Mouse (Mus musculus) heart, embryonic 15.5 days (tissue): ENCODE results near the gene Fam166a. TPM values are rescaled to one million over a fixed set of nuclear protein-coding genes. Genes with fewer than 3 reads are reported as not detected.
"Not testable (repeated sequence)": the region's sequence is repeated elsewhere in the genome, so short reads cannot be mapped to it uniquely, and the experiment has no call there.

Experiments used
- ATAC-seq: fragments of 200-750 bp; cut with Nextera tagmentation; replicated peaks from 2 replicates; pipeline ENCODE4 v1.8.0; 2017; ENCODE audit warnings: low read depth, moderate TSS enrichment; ENCODE audit not compliant: insufficient number of reproducible peaks, insufficient read depth, low FRiP score
- H3K27ac ChIP-seq: fragments of 300-500 bp; sonication (generic); 2 replicates; pipeline ENCODE4 v1.5.1; 2015; ENCODE audit warnings: mild to moderate bottlenecking, inconsistent platforms
- H3K27me3 ChIP-seq: fragments of 300-500 bp; sonication (generic); 2 replicates; pipeline ENCODE4 v1.6.1; 2015; ENCODE audit warnings: inconsistent platforms
- H3K36me3 ChIP-seq: fragments of 300-500 bp; sonication (generic); 2 replicates; pipeline ENCODE4 v1.6.1; 2015; ENCODE audit warnings: mild to moderate bottlenecking, inconsistent platforms
- H3K4me1 ChIP-seq: fragments of 300-500 bp; sonication (generic); replicated peaks from 2 replicates; pipeline ENCODE4 v1.6.1; 2015; ENCODE audit warnings: inconsistent platforms
- H3K4me2 ChIP-seq: fragments of 300-500 bp; sonication (generic); 2 replicates; pipeline ENCODE4 v1.6.1; 2015; ENCODE audit warnings: inconsistent platforms, mild to moderate bottlenecking, moderate library complexity
- H3K4me3 ChIP-seq: fragments of 300-500 bp; sonication (generic); 2 replicates; pipeline ENCODE4 v1.5.1; 2015; ENCODE audit warnings: mild to moderate bottlenecking, inconsistent platforms
- H3K9ac ChIP-seq: fragments of 300-500 bp; sonication (generic); 2 replicates; pipeline ENCODE4 v1.6.1; 2015; ENCODE audit warnings: mild to moderate bottlenecking, inconsistent platforms
- H3K9me3 ChIP-seq: fragments of 300-500 bp; sonication (generic); replicated peaks from 2 replicates; pipeline ENCODE4 v1.6.1; 2016; ENCODE audit warnings: inconsistent platforms
- WGBS: fragments of 180-500 bp; shearing (Covaris S2); methylation state at CpG from one replicate; pipeline ENCODE4 v1.1.7; 2015; ENCODE audit warnings: mixed read lengths; 5-methylcytosine and 5-hydroxymethylcytosine counted together
- polyA plus RNA-seq: library from polyadenylated mRNA; unstranded; fragments of >200 nt; fragmentation: Nextera tagmentation; extraction: Ambion mirVana; gene quantifications from 2 replicates; pipeline ENCODE4 v1.2.1, GENCODE M21; 2015

The Fam166a gene
- polyA plus RNA-seq, 1 experiment from 2014 or later, result 0.57 TPM

GRCm38 (mm10) chr2:25246183-25247072 lies 27.9 kb downstream of the Fam166a start, which contains the start of gene AL732309.1:
Gene AL732309.1 (minus strand): TSS chr2:25246863.
- H3K4me1 ChIP-seq, result peaks cover 14% of the 10 kb centered on the region
- no peak within 1 kb of the TSS for H3K4me3 ChIP-seq
- H3K36me3 ChIP-seq, result peaks cover 30% of the 10 kb centered on the region
- no peak within 1 kb of the TSS for H3K9ac ChIP-seq
- H3K4me2 ChIP-seq, result no peak within 1 kb of the TSS
- no peaks in the 10 kb centered on the region for H3K9me3 ChIP-seq
- ATAC-seq, result no peak
- 87% methylated on average over 10 of the region's 10 CpGs for WGBS
- H3K27ac ChIP-seq, result no peak within 1 kb of the TSS
- peaks cover 24% of the 10 kb centered on the region for H3K27me3 ChIP-seq

DNA sequence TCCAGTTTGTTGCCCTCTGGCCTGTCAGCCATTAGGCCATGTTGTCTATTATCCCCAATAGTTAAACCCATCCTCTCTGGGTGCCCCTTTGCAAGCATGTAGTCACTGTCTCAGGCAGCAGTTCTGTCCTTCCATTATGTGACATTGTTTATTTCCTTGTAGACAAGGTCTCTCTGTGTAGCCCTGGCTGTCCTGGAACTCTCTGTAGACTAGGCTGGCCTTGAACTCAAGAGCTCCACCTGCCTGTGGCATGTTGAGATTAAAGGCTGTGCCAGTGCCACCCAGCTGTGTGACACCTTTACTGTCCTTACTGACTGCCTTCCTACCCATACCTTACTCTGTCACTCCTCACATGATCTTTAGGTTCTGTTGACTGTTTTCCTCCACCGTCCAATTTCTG lies 33.8 kb downstream of the Fam166a start:
- no peak overlapping the region for H3K27ac ChIP-seq
- H3K4me2 ChIP-seq, result no peak overlapping the region
- no peak for ATAC-seq
- WGBS, result 83% methylated on average over 1 of the region's 1 CpGs
- no peak overlapping the region for H3K9ac ChIP-seq
- H3K4me1 ChIP-seq, result peaks cover 16% of the 10 kb centered on the region
- no peaks in the 10 kb centered on the region for H3K27me3 ChIP-seq
- H3K36me3 ChIP-seq, result peaks cover 42% of the 10 kb centered on the region
- no peak overlapping the region for H3K4me3 ChIP-seq
- no peaks in the 10 kb centered on the region for H3K9me3 ChIP-seq

DNA sequence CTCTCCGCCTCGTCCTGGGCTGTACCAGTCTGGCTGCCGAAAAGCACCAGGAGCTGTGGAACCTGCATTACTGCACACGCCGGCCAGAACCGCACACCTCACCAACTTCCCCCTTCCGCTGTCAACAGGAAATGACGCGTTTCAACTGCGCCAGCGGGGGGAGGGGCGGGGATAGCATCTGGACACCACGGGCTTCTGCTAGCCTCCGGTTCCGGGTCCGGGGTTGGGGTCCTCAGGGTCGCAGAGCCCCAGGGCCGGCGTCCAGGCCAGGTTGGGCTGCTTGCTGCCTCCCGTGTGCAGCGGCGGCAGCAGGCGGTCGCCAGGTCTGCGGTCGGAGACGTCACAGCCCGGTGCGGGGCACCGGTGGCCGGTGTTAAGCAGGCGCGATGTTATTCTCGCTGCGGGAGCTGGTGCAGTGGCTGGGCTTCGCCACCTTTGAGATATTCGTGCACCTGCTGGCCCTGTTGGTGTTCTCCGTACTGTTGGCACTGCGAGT lies 36.8 kb downstream of the Fam166a start, which contains the start of gene Tmem203:
TSS of gene Tmem203 (plus strand) at position 156 of the 496 bp plus-strand sequence.
- Histone ChIP-seq H3K36me3 (peaks cover 19% of the 10 kb centered on the region), H3K27me3 (no peaks in the 10 kb centered on the region), H3K9me3 (no peaks in the 10 kb centered on the region), H3K9ac (peak within 1 kb of the TSS; percentile 81), H3K27ac (peak within 1 kb of the TSS; percentile 80), H3K4me2 (peak within 1 kb of the TSS; percentile 91), H3K4me3 (peak within 1 kb of the TSS; percentile 81), H3K4me1 (peaks cover 16% of the 10 kb centered on the region)
- peak; percentile 83 for ATAC-seq
- under 1% methylated on average over 39 of the region's 39 CpGs for WGBS

GRCm38 (mm10) chr2:25256443-25257109 lies 38.0 kb downstream of the Fam166a start:
- ATAC-seq, H3K9me3 ChIP-seq, H3K27me3 ChIP-seq, H3K27ac ChIP-seq: not testable (repeated sequence)
- peak overlapping the region; percentile 91 for H3K4me2 ChIP-seq
- H3K4me3 ChIP-seq, result peak overlapping the region; percentile 81
- peaks cover 16% of the 10 kb centered on the region for H3K4me1 ChIP-seq
- H3K9ac ChIP-seq, result peak overlapping the region; percentile 81
- H3K36me3 ChIP-seq, result peaks cover 10% of the 10 kb centered on the region
- 56% methylated on average over 12 of the region's 12 CpGs for WGBS

GRCm38 (mm10) chr2:25257250-25257649 lies 38.7 kb downstream of the Fam166a start:
- not testable (repeated sequence) for H3K27me3 ChIP-seq, H3K4me3 ChIP-seq, ATAC-seq, H3K9me3 ChIP-seq, H3K27ac ChIP-seq, H3K4me2 ChIP-seq, H3K36me3 ChIP-seq, H3K9ac ChIP-seq
- peaks cover 20% of the 10 kb centered on the region for H3K4me1 ChIP-seq
- WGBS, result 86% methylated on average over 5 of the region's 5 CpGs

DNA sequence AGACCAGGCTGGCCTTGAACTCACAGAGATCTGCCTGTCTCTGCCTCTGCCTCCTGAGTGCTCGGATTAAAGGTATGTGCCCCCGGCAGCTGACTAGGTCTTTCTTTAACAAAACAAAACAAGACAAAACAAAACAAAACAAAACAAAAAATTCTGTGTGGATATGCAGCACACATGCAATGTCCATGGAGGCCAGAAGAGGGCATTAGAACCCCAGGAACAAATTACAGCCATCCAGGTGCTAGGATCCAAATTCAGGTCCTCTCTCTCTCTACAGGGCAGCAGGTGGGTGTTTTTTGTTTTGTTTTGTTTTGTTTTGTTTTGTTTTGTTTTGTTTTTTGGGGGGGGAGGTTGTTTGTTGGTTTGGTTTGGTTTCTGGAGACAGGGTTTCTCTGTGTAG lies 40.3 kb downstream of the Fam166a start:
- H3K9ac ChIP-seq, result no peak overlapping the region
- H3K36me3 ChIP-seq, result no peaks in the 10 kb centered on the region
- WGBS, result 66% methylated on average over 2 of the region's 2 CpGs
- peaks cover 32% of the 10 kb centered on the region for H3K4me1 ChIP-seq
- no peak for ATAC-seq
- H3K4me2 ChIP-seq, result no peak overlapping the region
- H3K27ac ChIP-seq, result no peak overlapping the region
- H3K9me3 ChIP-seq, result no peaks in the 10 kb centered on the region
- no peak overlapping the region for H3K4me3 ChIP-seq
- H3K27me3 ChIP-seq, result peaks cover 8% of the 10 kb centered on the region

- Histone ChIP-seq H3K9ac (peak overlapping the region; percentile 37; the same call in 1 of the 2 replicates), H3K36me3 (no peaks in the 10 kb centered on the region), H3K4me1 (peaks cover 42% of the 10 kb centered on the region), H3K4me2 (peak overlapping the region; percentile 100), H3K27ac (peak overlapping the region; percentile 46), H3K9me3 (no peaks in the 10 kb centered on the region), H3K4me3 (peak overlapping the region; percentile 91), H3K27me3 (peaks cover 15% of the 10 kb centered on the region)
- ATAC-seq, result no peak
- WGBS, result 41% methylated on average over 12 of the region's 12 CpGs
Observed at GRCm38 (mm10) chr2:25261870-25262269, 43.3 kb downstream of the Fam166a start.

DNA sequence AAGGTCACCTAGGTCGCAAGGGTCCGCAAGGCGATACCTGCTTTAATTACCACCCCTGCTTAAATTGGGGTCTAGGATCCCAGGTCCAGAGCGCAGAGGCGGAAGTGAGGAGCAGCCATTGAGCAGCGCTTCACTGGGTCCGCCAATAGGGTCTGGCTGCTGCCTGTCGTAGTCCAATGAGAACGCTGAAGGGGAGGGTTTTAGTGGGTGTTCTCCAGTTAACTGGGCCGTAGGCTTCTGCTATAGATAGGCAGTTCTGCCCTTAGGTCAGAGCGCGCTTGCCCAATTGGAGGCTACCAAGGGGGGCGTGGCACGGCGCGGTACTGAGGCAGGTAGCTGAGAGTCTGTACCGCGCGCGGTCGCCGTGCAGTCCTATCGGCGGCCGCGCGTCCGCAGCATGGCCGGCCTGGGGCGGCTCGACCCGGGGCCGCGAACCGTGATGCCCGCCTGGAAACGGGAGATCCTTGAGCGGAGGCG lies 43.8 kb downstream of the Fam166a start, which contains the start of gene Tprn:
TSS of gene Tprn (plus strand) at position 328 of the 477 bp plus-strand sequence.
- under 1% methylated on average over 39 of the region's 39 CpGs for WGBS
- Histone ChIP-seq H3K4me1 (peaks cover 46% of the 10 kb centered on the region), H3K4me3 (peak within 1 kb of the TSS; percentile 91), H3K9me3 (no peaks in the 10 kb centered on the region), H3K27me3 (peaks cover 15% of the 10 kb centered on the region), H3K27ac (peak within 1 kb of the TSS; percentile 46), H3K9ac (peak within 1 kb of the TSS; percentile 67), H3K36me3 (no peaks in the 10 kb centered on the region), H3K4me2 (peak within 1 kb of the TSS; percentile 100)
- peak; percentile 98 for ATAC-seq

- no peaks in the 10 kb centered on the region for H3K36me3 ChIP-seq
- H3K27ac ChIP-seq, result peak overlapping the region; percentile 44; the same call in 1 of the 2 replicates
- peak; percentile 18 for ATAC-seq
- WGBS, result under 1% methylated on average over 82 of the region's 82 CpGs
- H3K4me1 ChIP-seq, result peaks cover 50% of the 10 kb centered on the region
- H3K27me3 ChIP-seq, result peaks cover 15% of the 10 kb centered on the region
- peak overlapping the region; percentile 67 for H3K9ac ChIP-seq
- no peaks in the 10 kb centered on the region for H3K9me3 ChIP-seq
- peak overlapping the region; percentile 91 for H3K4me3 ChIP-seq
- peak overlapping the region; percentile 100 for H3K4me2 ChIP-seq
Observed at GRCm38 (mm10) chr2:25262795-25263622, 44.5 kb downstream of the Fam166a start.

GRCm38 (mm10) chr2:25263623-25264285 lies 45.2 kb downstream of the Fam166a start:
- 20% methylated on average over 12 of the region's 12 CpGs for WGBS

More at GRCm38 (mm10) chr2:25263623-25264285, 45.2 kb downstream of the Fam166a start:
- H3K27me3 ChIP-seq, result peaks cover 15% of the 10 kb centered on the region
- H3K27ac ChIP-seq, result no peak overlapping the region
- H3K36me3 ChIP-seq, result no peaks in the 10 kb centered on the region
- H3K9me3 ChIP-seq, result no peaks in the 10 kb centered on the region
- peak overlapping the region; percentile 67 for H3K9ac ChIP-seq
- ATAC-seq, result no peak
- H3K4me1 ChIP-seq, result peaks cover 50% of the 10 kb centered on the region
- H3K4me3 ChIP-seq, result peak overlapping the region; percentile 91
- peak overlapping the region; percentile 100 for H3K4me2 ChIP-seq
